Mouse (Mus musculus) neural tube, embryonic 15.5 days (tissue): ENCODE measurements at regions not wholly inside any gene's neighbourhood (a gene's known extent, or its start where the extent isn't known, plus 50 kb on each side); places are given as distances from the start of the nearest gene placed in this dataset.

ENCODE experiments used
- ATAC-seq: fragments of 200-750 bp; cut with Nextera tagmentation; 2 replicates; pipeline ENCODE4 v1.8.0; 2017; ENCODE audit warnings: mild to moderate bottlenecking, moderate TSS enrichment, moderate library complexity; ENCODE audit not compliant: low FRiP score
- H3K27ac ChIP-seq: fragments of 300-500 bp; sonication (generic); replicated peaks from 2 replicates; pipeline ENCODE4 v1.5.1; 2015; ENCODE audit warnings: mild to moderate bottlenecking, inconsistent platforms
- H3K27me3 ChIP-seq: fragments of 300-500 bp; sonication (generic); replicated peaks from 2 replicates; pipeline ENCODE4 v1.6.1; 2015; ENCODE audit warnings: inconsistent platforms
- H3K36me3 ChIP-seq: fragments of 300-500 bp; sonication (generic); 2 replicates; pipeline ENCODE4 v1.6.1; 2015; ENCODE audit warnings: inconsistent platforms
- H3K4me1 ChIP-seq: fragments of 300-500 bp; sonication (generic); 2 replicates; pipeline ENCODE4 v1.6.1; 2015; ENCODE audit warnings: inconsistent platforms
- H3K4me2 ChIP-seq: fragments of 300-500 bp; sonication (generic); 2 replicates; pipeline ENCODE4 v1.6.1; 2015; ENCODE audit warnings: inconsistent platforms, mild to moderate bottlenecking, moderate library complexity
- H3K4me3 ChIP-seq: fragments of 300-500 bp; sonication (generic); replicated peaks from 2 replicates; pipeline ENCODE4 v1.5.1; 2015; ENCODE audit warnings: mild to moderate bottlenecking, inconsistent platforms
- H3K9ac ChIP-seq: fragments of 300-500 bp; sonication (generic); replicated peaks from 2 replicates; pipeline ENCODE4 v1.6.1; 2015; ENCODE audit warnings: mild to moderate bottlenecking, inconsistent platforms
- H3K9me3 ChIP-seq: fragments of 300-500 bp; sonication (generic); replicated peaks from 2 replicates; pipeline ENCODE4 v1.6.1; 2016; ENCODE audit warnings: inconsistent platforms
- WGBS: fragments of 180-500 bp; shearing (Covaris S2); methylation state at CpG from one replicate; pipeline ENCODE4 v1.1.7; 2015; ENCODE audit warnings: mixed read lengths; 5-methylcytosine and 5-hydroxymethylcytosine counted together

DNA sequence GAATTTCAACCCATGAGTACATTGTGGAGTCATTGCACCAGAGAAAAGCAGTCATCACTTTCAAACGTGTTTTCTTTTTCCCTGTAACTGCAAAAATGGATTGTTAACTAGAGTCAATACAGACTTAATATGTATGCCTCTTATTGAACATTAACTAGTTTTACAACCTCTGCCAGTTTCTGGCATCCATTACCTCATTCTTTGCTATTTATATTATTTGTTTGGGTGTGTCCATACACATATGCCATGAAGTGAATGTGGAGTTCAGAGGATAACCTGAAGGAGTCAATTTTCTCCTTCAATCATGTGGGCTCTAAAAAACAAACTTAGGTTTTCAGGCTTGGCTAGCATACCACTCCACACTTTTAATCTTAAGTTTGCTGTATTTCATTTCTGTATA is 50.9 kb upstream of the Ezh2 start:
- Histone ChIP-seq H3K4me3 (no peak overlapping the region), H3K4me1 (no peaks in the 10 kb centered on the region), H3K27me3 (no peaks in the 10 kb centered on the region; the same call in 1 of the 2 replicates), H3K27ac (no peak overlapping the region), H3K4me2 (no peak overlapping the region), H3K9ac (no peak overlapping the region), H3K9me3 (no peaks in the 10 kb centered on the region), H3K36me3 (no peaks in the 10 kb centered on the region)
- no peak for ATAC-seq
- 65% methylated on average over 1 of the region's 1 CpGs for WGBS
